Mouse (Mus musculus): ENCODE data around the gene Parp3.

DNA sequence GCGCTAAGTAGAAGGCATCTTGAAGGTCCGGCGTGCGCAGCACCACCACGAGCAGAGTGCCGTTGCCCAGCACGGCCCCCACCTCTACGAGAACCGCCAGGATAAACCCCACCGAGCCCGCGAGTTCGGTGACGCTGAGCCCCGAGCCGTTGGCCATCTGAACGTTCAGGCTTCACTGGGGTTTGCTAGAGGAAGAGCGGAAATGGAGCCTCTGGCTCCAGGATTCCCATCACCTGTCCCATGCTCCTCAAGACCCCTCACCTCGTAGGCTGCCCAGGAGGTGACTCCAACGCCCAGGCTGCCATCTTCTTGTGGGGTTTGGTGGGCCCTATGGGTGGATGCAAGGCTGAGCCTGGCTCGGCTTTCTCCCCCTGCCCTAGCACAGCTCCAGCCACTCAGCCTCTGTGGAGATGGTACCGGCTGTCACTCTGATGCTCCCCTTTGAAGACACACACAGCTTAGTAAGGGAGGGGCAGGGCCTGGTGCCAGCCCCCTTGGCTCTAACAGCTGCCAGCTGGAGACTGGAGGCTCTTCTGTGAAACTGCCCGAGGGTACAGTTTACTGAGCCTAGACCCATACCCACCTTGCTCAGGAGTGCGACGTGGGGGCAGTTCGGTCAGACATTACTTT, 11.1 kb downstream of the Parp3 start, which contains the start of gene Gpr62:
- TF ChIP-seq TAL1 (IDR thresholded peaks at IDR 0.05; ENCODE audit: low read length): no peak
- TF ChIP-seq GATA1 (IDR thresholded peaks at IDR 0.05; ENCODE audit: low read length): no peak

Measured in erythroblast, embryonic 14.5 days (primary cell).